Mouse (Mus musculus) CD4-positive, CD25-positive, alpha-beta regulatory T cell, adult 4 months (primary cell): ENCODE measurements around the gene Abhd12b. TPM values are rescaled to one million over a fixed set of nuclear protein-coding genes. Genes with fewer than 3 reads are reported as not detected.
"Not testable (repeated sequence)": the region's sequence is repeated elsewhere in the genome, so short reads cannot be mapped to it uniquely, and the experiment has no call there.

Experiments
- ATAC-seq: one replicate; pipeline ENCODE4 v1.8.0; 2017
- polyA plus RNA-seq, 2 experiments: library from polyadenylated mRNA; unstranded; fragments of 100-300 nt; shearing (Covaris generic); gene quantifications; one replicate each; pipeline ENCODE4 v1.2.1; 2017

Gene Abhd12b
- polyA plus RNA-seq, 2 experiments from 2014 or later = 1.1 to 4.1 TPM

DNA sequence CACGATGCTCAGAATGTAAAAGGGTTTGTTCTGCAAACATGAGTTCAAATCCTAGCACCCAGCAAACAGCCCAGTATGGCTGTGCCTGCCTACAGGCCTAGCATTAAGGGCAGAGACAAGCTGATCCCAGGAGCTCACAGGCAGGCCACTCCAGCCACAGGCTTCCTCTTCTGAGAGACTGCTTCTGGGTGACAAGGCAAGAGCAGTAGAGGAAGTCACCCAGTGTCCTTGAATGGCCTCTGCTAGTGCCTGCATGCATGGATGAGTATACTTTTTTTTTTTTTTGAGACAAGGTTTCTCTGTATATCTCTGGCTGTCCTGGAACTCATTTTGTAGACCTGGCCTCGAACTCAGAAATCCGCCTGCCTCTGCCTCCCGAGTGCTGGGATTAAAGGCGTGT, 13.4 kb upstream of the Abhd12b start:
- ATAC-seq = no peak

DNA sequence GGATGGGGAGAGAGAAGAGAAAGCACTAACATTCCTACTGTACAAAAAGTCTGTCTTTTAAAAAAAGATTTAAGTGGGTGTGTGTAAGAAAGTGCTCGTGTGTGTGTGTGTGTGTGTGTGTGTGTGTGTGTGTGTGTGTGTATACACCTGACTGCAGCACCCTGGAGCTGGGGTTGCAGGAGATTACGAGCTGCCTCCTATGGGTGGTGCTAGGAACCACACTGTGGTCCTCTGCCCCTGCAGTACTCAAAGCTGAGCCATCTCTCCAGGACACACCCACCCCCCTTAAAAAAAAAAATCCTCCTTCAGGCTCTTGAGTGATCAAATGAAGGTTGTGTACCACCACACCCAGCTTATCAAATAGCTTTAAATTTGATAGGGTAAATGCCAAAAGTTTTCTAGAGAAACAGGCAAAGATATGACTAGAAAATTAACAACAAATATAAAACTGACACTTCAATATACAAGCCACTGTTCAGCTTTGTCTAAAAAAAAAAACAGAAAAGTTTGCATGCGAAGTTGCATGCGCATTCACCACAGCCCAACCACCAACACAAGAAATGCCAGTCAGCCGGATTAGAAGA, 12.9 kb upstream of the Abhd12b start:
- ATAC-seq = no peak

DNA sequence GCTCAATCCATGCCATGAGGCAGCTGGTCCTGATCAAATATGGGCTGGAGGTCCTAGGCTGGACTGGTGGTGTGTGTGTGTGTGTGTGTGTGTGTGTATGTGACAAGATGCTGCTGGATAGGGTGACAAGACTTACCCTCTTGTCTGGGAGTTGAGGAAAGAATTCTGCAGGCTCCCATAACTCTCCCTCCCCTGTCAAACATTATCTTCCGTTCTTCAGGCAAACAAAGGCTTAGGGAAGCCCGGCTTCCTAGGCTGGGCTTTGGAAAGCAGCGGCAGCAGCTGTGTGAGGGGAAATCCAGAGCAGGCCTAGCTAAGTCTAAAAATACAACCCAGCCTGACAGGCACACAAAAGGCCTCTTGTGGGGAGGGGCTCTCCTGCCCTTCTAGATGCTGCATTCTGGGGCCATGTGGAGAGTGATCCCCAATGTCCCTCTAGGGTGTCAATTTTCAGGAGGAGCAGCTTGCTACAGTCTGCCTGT, 9.8 kb upstream of the Abhd12b start:
- ATAC-seq = not testable (repeated sequence)

DNA sequence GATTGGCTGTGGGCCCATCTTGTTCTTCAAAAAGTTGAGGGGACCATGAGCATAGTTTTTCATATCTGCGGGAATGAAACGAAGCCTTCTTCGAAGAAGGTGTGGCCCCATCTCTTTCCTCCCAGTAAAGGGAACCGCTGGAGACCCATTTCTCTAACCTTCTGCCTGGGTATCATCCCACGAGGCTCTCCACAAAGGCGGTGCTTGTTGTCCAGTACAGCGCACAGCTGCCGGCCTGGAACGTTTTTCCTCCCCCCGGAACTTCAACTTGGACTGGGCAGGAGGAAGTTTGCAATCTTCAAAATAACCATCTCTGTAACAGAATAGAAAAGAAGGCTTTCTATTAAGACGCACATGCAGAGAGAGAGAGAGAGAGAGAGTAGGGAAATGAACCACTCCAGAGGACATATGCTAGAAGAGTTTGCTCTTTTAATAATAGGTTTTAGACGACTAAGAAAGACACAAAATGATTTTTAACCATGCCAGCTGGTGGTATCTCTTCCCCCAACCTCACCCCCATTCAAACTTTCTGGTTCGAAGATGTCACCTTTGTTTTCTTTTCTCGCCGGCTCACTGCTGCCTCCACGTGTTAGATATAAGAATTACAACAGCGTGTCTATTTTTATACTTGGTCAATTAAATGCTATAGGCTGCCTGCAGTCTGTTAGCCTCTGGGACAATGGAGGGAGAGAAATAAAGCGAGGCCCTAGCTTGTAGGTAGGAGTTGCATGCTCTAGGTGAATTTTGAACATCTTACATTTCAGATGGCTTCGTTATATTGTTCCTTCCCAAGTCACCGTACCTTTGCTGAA, 9.1 kb upstream of the Abhd12b start:
- peak; percentile 53 for ATAC-seq

DNA sequence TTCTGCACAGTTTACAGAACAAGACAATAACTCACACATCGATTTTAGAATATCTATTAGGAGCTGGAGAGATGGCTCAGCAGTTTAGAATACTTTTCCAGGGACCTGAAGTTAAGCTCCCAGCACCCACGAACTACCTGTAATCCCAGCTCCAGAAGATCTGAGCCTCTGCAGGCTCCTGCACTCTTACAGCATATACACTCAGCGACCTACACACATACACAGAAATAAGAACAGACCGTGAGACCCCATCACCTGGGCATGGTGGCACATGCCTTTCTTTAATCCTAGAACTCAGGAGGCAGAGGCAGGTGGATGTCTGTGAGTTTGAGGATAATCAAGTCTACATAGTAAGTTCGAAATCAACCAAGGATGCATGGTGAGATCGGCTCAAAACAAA, 8.4 kb upstream of the Abhd12b start:
- no peak for ATAC-seq

DNA sequence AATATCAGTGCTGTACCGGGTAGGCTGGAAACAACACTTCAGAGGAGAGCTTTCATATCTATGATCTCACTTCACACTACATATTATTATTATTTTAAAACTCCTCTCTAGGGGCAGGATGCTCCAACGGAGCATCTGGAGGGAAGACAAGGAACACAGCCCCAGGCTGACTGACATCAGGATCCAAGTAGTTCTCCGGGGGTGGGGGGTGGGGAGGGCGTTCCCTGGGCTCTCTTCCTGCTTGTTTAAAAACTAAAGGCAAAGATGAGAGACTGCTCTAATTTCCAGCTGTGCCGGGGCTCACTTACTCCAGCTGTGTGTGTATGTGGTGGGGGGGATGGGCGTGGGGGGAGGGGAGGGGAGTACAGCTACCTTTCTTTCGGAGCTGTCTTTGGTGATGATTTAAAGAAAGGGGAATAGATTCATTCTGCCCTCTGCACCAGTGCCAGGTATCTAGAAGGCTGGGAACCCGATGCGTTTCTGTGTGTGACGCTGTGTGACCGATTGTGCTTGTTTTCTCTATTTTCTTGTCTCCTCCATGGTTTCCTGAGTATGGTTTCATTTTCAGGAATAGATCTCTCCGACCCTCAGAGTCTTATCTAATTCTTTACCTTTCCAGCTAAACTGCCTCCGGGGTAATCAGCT, 5.8 kb upstream of the Abhd12b start:
- peak; percentile 13 for ATAC-seq

DNA sequence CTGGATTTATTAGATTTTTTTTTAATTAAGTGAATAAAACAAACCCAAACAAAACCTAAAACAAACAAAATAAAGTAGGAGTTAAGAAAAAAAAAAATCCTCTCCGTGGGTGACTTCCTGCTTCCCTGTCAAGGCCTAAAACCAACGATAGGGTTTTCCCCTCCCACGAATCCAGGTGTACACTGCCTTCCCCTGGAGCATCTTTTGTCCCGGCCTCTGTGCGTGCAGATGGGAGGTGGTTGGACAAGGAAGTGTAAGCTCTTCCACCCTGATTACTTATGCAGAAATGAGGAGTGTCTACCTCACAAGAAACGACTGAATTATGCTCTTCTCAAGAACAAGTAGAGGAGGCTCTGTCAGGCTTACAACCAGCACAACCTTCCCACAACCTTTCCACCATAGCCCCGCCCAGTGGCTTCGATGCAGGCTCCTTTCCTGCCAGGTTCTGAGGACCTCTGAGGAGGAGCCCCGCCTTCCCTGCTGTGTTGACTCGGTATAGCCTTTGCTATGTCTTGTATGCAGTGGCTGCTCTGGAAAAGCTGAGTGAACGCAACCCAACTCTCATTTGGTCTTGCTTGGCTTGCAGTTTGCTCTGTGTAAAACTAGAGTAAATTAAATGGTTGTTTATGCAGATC, 5.2 kb upstream of the Abhd12b start:
- peak; percentile 66 for ATAC-seq

DNA sequence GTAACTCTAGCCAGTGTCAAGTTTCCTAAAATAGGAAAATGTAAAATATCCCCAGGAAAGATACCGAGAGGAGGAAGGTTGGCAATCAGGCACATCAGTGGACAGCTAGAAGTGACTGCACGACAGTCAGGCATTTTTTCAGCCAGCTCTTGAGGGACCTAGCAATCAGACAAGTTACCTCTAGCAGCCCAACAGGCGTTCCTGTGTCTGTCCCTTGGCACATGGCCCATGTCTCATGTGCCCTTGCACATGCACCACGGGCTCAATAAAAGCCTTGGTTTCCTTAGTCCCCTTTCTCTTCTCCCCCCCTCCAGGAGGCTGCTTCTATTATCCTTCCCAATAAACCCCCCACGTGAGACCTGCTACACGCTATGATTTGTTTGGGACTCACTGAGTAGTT, 2.3 kb downstream of the Abhd12b start:
- no peak for ATAC-seq

DNA sequence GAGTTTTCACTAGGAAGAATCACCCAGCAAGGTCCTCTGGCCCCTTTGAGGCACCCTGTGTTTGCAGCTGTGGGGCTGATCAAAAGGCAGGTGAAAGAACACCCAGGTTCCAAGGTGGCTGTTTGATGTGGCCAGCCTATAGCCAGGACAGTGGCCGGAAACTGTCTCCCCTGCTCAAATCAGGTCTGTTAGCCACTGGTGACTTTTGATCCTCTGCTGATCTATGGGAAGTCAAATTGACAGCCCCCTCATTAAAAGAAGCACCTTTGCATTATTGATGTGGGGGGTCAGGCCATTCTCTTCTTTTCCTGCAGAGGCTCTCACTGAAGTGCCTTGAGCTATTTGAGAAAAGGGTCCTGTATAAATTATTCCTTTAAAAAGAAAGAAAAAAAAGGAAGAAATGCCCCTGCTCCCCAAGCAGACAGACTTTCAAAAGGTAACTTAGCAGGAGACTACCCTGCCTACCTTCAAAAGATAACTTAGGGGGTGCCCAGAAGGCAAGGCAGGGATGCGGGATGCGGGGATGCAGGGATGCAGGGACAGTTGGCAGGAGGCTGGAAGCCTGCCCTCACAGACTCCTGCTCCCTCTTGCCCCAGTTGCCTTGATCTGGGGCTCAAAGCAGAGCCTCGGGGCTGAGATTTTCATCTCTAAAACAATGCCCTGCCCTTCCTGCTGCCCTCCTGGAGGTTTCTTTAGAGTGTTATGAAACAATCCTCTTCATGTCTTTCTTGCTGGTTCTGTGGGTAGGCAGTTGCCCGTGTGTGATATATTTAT, 3.5 kb downstream of the Abhd12b start:
- ATAC-seq = no peak

DNA sequence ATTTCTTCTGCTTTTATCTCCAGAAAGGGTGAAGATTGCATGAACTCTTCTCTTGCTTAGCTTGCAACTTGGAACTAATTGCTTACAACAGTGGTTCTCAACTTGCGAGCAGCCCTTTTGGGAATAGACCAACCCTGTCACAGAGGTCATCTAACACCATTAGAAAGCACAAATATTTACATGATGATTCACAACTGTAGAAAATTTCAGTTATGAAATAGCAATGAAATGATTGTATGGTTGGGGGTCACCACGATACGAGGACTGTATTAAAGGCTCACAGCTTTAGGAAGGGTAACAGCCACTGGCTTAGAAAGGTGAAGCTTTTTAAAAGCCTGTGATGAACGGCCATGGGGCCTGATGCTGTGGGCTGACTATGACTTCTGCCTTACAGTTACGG, 7.1 kb downstream of the Abhd12b start:
- no peak for ATAC-seq

DNA sequence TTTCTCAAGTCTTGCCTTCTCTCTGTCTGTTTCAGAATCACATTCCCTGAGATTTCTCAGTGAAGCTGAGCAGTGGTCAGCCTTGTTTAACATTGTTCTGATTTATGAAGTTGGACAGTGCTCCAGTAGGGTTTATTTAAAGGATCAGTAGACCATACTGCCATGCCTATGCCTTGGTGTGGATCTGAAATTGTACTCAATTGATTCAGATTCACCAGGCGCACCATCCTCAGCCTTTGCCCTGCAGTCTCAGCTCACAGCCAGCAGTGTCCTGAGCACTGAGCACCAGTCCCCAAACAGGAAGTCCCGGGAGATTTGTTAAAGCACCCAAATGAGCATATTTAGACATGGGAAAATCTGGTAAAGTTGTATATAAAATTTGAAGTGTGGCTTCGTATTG, 10.8 kb downstream of the Abhd12b start:
- ATAC-seq = no peak

DNA sequence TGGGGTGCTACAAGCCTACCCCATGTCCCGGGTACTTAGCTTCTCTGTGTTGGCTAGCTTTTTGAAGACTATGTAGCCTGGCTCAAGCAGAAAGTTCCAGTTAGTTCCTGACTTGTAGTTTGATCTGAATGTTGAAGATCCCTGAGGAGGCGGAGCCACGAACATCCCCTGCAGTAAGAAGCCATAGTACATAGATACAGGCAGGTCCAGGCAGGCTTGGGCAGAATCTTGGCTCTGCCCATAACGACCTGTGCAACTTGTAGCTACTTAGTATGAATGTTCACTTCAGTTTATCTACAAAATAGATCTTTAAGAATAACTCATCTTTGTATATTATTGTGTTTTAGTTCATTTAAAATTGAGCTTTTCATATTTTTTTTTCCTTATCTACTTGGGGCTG, 14.0 kb downstream of the Abhd12b start:
- no peak for ATAC-seq

DNA sequence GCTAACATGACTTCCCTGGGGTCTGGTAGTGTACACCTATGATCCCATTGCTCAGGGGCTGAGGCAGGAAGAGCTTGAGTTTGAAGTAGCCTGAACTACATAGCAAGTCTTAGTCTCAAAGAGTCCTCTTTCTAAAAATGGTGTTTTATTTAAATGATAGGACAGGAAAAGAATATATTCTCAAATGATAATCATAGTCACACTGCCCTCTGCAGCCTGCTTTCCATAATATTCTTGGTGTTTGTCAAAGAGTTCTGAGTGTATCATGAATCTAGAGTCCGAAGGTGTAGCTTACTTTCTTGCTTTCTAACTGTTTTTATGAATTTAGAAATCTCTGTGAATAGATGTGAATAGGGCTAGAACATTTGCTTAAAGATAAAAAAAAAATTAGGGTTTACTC, 16.0 kb downstream of the Abhd12b start:
- no peak for ATAC-seq

DNA sequence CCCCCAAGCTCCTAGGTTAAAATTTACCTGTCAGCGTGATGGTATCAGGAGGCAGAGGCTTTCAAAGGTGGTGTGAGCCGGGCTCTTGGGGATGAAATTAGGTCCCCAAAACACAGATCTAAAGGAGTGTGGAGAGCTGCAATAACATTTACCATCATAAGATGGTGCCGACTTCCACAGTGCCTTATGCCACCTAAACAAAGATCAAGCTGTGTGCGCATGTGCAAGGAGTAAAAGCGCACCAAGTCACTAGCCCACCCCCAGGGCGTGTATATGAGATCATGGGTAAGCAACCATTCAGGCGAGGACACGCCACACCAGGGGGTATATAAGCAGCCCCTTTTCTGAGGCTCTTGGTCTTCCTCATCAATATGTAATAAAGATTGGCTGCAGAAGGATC, 29.6 kb downstream of the Abhd12b start:
- ATAC-seq = not testable (repeated sequence)

DNA sequence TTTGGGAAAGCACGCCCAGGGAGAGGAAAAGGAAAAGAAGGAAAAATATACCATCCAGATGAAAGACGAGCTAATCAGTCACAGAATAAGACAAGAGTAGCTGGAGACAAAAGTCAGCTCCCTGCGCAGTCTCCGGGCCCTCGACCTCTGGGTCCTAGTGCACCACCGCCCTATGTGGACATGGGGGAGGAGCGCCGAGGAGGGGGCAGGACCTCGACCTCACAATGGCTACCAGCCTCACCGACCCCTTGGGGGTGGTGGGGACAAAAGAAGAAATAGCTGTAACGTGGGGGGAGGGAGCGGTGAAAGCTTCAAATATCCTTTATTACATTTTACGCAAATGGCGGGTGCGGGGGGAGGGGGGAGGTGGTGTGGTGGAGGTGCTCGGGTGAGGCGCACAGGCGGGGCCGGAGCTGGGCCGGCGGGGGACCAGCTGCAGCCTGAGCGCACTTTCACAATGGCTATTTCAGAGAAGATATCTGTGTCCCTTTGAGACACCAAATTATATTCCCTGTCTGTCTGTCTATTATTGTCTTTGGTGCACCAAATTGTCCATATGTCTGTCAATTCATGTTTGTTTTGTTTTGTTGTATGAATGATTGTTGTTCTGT, 30.3 kb downstream of the Abhd12b start:
- no peak for ATAC-seq

DNA sequence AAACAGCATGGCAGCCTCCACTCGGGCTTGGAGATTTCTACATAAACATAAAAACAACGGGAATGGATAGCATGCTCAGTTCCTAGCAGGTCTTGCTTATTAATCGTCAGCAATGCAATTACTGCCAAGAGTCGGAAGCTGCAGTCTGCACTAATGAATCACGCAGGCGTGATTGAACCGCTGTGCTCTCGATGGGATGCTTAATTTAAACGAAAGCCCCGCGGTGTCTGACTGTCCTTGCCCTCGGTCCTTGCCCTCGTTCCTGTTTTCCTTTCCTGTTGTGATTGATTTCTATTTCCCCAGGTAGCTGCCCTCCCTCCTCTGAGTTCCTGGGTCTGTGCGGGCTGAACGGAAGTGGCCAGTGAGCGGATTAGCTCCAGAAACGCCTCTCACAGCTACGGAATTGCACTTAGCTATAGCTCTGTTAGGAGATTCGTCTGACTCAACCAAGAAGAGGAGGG, 38.4 kb downstream of the Abhd12b start:
- ATAC-seq = no peak

DNA sequence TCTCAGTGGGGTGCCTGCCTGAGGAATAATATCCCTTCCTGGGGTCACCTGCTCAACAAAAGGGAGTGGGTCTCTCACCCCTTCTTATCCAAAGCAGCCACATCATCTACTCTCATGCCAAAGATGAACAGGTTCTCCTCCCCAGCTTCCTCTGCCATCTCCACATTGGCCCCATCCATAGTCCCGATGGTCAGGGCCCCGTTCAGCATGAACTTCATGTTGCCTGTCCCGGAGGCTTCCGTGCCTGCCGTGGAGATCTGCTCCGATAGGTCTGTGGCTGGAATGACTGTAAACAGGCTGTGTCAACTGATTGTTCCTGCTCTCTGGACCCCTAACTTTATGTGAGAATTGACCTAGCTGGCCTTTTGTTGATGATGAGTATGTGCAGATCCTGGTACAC, 41.5 kb downstream of the Abhd12b start:
- ATAC-seq = no peak

DNA sequence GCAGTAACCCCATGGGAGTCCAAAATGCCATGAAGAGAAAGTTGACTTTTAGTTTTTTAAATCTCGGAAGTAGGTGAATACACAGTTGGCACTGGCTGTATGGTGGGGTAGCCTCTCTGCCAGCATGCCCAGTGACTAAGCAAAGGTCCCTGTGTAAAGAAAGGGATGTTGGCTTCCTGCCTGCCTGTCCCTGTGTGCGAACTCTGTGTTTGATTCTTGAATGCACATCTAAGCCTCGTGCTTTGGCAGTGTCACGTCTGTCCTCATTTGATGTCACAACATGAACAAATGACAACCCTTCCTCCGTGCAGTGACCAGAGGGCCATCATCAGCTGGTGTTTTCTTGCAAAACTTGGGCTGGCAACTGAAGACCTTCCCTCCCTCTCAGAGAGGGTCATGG, 42.4 kb downstream of the Abhd12b start:
- no peak for ATAC-seq

DNA sequence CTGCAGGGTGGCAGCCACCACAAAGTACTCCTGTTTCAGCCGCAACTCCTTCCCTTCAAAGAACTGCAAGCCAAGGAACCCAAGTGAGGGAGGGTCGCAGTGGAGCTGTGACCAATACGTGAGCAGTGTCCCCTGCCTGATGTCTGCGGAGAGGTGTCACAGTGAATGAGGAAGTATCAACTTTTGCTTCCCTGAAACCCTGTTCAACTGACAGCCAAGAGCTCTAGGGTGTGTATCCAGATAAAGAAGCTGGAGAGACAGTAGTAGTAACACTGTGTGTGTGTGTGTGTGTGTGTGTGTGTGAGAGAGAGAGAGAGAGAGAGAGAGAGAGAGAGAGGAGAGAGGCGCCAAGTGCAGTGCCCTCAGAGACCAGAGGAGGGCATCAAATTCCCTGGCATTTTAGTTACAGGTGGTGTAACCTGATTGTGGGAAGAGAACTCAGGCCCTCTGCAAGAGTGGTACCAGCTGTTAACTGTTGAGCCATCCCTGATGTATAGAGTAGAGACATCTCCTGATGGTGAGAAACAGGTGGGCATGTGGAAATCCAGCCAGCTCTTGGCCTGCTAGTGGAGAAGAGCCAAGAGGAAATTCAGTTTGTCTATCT, 48.1 kb downstream of the Abhd12b start:
- ATAC-seq = no peak

DNA sequence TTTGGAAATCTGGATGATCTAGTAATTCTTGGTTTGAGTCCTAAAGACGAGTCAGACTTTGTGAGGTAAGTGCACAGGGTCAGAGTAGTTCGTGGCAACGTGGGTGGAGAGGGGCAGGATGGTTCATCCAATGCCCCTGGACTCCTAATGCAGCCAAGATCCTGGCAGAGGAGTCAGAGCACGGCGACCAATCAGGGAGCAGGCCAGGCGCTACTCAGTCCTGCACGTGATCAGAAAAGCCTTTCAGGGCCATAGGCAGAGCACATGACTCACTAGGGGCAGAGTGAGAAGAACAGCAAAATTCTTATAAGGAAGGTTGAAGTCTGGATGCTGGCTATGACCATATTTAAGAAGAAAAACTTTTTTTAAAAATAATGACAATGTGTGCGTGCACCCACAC, 50.5 kb downstream of the Abhd12b start:
- ATAC-seq = no peak

DNA sequence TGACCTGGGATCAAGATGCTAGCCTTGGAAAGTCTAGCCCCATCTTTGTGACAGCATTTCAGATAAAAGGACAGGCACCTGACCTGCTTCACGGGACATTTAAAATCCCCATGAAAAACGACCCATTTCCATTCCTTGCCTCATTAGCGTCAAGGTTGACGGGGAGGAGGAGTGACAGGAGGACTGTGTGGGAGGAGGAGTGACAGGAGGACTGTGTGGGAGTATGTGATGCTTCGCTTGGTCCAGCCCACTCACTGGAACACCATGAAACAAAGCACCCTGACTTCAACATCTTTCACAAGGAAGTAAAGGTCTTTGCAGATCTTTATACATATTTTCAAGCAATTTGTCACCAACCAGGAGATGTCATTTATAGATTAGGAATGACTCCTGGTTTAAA, 54.3 kb downstream of the Abhd12b start:
- no peak for ATAC-seq

DNA sequence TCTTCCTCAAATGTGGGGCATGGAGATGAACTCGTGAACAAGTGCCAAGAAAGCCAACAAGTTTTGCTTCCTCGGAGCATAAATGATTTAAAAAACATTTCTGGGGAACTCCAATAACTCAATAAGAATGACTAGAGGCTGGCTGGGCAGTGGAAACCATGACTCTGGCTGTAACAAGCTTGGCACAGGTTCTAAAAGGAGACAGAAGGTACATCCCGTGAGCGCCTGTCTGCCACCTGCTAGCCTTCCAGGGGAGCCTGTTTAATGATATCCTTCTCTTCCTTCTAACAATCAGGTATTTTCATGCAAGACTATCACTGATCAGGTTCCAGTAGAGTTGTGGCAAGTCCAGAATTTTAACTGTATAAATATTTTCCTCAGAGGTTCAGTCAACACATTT, 58.6 kb downstream of the Abhd12b start:
- no peak for ATAC-seq
